18 mouse cellular contexts compared by ENCODE assay signal in the genomic region with DNA sequence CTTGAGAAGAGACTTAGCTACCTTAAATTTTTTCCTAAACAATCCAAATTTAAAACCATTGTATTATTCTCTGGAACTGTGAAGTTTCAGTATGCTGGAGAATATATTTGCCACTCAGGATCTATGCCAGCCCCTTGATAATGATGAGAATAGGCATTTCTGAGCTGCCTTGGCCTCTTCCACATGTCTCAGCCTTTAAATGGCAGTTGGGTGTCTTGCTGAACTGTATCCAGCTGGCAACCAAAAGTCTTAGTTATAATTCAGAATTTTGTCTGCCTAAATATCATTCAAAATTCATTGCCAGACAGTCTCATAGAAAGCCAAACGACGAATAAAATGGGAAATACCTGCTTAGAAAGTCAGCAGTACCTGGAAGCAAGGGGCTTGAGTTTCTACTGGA.
A peak's percentile ranks its signal among the peaks of the same experiment; 100 is the strongest.
DNase-seq lines count a peak whose midpoint lies in the region; ATAC-seq and TF ChIP-seq lines count a peak whose summit lies in the region.
"Had no signal": no experiment of that assay in that cellular context is flagged by ENCODE, and none has a peak within 500 bp of the region (broad histone marks: within the 10 kb centered on the region; RNA-seq: fewer than 3 reads in every experiment).

No protein-coding gene starts in this region.

- ATAC-seq in hindbrain, postnatal 0 days: no peak
- no peak for ATAC-seq in hindbrain, embryonic 13.5 days (ENCODE audit: low FRiP score)
- ATAC-seq: hindbrain, embryonic 16.5 days had no signal

- H3K27ac ChIP-seq in hindbrain, postnatal 0 days: no peak overlapping the region
- H3K27ac ChIP-seq in hindbrain, embryonic 13.5 days: no peak overlapping the region
- H3K27ac ChIP-seq: embryonic facial prominence, embryonic 13.5 days; gastrocnemius, adult 2 months; heart, embryonic 13.5 days had no signal

- 83% methylated on average over 2 of the region's 2 CpGs for WGBS in hindbrain, postnatal 0 days
- WGBS in hindbrain, embryonic 13.5 days: 90% methylated on average over 2 of the region's 2 CpGs

- DNase-seq in cerebellum, postnatal 10 days: peak; percentile 81 to 85
- DNase-seq in cerebellum, adult 11-12 months: no peak
- peak; percentile 23 for DNase-seq in hindbrain, postnatal 0 days (ENCODE audit: low spot score)
- DNase-seq in brain, embryonic 14.5 days (ENCODE audit: low read depth): peak; percentile 65
- DNase-seq in cerebellum, postnatal 14 days: peak; percentile 58 to 78
- DNase-seq in lung, adult 18-20 months: no peak
- DNase-seq: adrenal gland, adult 2 months; adrenal gland, postnatal 25 days; gastrocnemius, adult 2 months; gastrocnemius, postnatal 25 days; heart, adult 11 months; heart, postnatal 36 days; kidney, adult 11 months; kidney, adult 9 months had no signal

- no peak overlapping the region for H3K9ac ChIP-seq in hindbrain, postnatal 0 days (replicated peaks; ENCODE audit: low read length)
- H3K9ac ChIP-seq in hindbrain, embryonic 13.5 days: no peak overlapping the region
- H3K9ac ChIP-seq: embryonic facial prominence, embryonic 13.5 days; heart, embryonic 13.5 days had no signal

- no peaks in the 10 kb centered on the region for H3K4me1 ChIP-seq in hindbrain, postnatal 0 days (ENCODE audit: insufficient read depth, low read length)
- no peaks in the 10 kb centered on the region for H3K4me1 ChIP-seq in hindbrain, embryonic 13.5 days (replicated peaks)
- H3K4me1 ChIP-seq: embryonic facial prominence, embryonic 13.5 days; heart, embryonic 13.5 days had no signal

- TF ChIP-seq POLR2A in brain, embryonic 14.5 days (IDR thresholded peaks at IDR 0.05; ENCODE audit: borderline replicate concordance, extremely low read depth, insufficient read depth, insufficient read length, poor library complexity, severe bottlenecking): no peak

- H3K4me3 ChIP-seq in hindbrain, postnatal 0 days (ENCODE audit: low read length): no peak overlapping the region
- H3K4me3 ChIP-seq in hindbrain, embryonic 13.5 days: no peak overlapping the region
- H3K4me3 ChIP-seq: embryonic facial prominence, embryonic 13.5 days; gastrocnemius, adult 2 months; heart, embryonic 13.5 days had no signal

- H3K36me3 ChIP-seq in hindbrain, postnatal 0 days (ENCODE audit: insufficient read depth, low read length): no peaks in the 10 kb centered on the region
- no peaks in the 10 kb centered on the region for H3K36me3 ChIP-seq in hindbrain, embryonic 13.5 days
- H3K36me3 ChIP-seq: embryonic facial prominence, embryonic 13.5 days; heart, embryonic 13.5 days had no signal

- no peaks in the 10 kb centered on the region for H3K27me3 ChIP-seq in hindbrain, postnatal 0 days (ENCODE audit: insufficient read depth, low read length)
- no peaks in the 10 kb centered on the region for H3K27me3 ChIP-seq in hindbrain, embryonic 13.5 days
- H3K27me3 ChIP-seq: embryonic facial prominence, embryonic 13.5 days; heart, embryonic 13.5 days had no signal

- no peak for TF ChIP-seq CTCF in hindbrain, postnatal 0 days (IDR thresholded peaks at IDR 0.05; ENCODE audit: low read depth)
- TF ChIP-seq CTCF in brain, embryonic 14.5 days (IDR thresholded peaks at IDR 0.05; ENCODE audit: borderline replicate concordance, extremely low read depth, insufficient read depth, insufficient read length): no peak

- no peak overlapping the region for H3K4me2 ChIP-seq in hindbrain, postnatal 0 days (ENCODE audit: low read depth, low read length)
- H3K4me2 ChIP-seq in hindbrain, embryonic 13.5 days: no peak overlapping the region
- H3K4me2 ChIP-seq: embryonic facial prominence, embryonic 13.5 days; heart, embryonic 13.5 days had no signal

- H3K9me3 ChIP-seq in hindbrain, postnatal 0 days (ENCODE audit: low read length): no peaks in the 10 kb centered on the region
- H3K9me3 ChIP-seq in hindbrain, embryonic 13.5 days: no peaks in the 10 kb centered on the region
- H3K9me3 ChIP-seq: embryonic facial prominence, embryonic 13.5 days; heart, embryonic 13.5 days had no signal

Comparison
In these comparisons a context has a peak if more than half of its experiments do, and no peak if none do; other contexts are left out.
1. DNase-seq: peak in cerebellum, postnatal 10 days (2 of 2), hindbrain, postnatal 0 days (single experiment), brain, embryonic 14.5 days (single experiment) and cerebellum, postnatal 14 days (2 of 2); none in cerebellum, adult 11-12 months (single experiment) and lung, adult 18-20 months (0 of 2).